Mouse (Mus musculus) sigmoid colon, adult 10 weeks (tissue): ENCODE measurements around the gene Swsap1. TPM values are rescaled to one million over a fixed set of nuclear protein-coding genes. Genes with fewer than 3 reads are reported as not detected.

Experiments
- polyA plus RNA-seq: library from polyadenylated mRNA; stranded (reverse); fragments of 350-450 nt; fragmentation: Illumina TruSeq; extraction: RNeasy Lipid Tissue Mini Kit (QIAGEN cat#74804); gene quantifications from one replicate; pipeline ENCODE4 v1.2.3, GENCODE M21; 2014; ENCODE audit warnings: low read depth, low replicate concordance

Gene Swsap1
- polyA plus RNA-seq, result 4.6 TPM

GRCm38 (mm10) chr9:21955570-21956281, at the start of gene Swsap1:
TSS of gene Swsap1 (plus strand) at chr9:21955755.

DNA sequence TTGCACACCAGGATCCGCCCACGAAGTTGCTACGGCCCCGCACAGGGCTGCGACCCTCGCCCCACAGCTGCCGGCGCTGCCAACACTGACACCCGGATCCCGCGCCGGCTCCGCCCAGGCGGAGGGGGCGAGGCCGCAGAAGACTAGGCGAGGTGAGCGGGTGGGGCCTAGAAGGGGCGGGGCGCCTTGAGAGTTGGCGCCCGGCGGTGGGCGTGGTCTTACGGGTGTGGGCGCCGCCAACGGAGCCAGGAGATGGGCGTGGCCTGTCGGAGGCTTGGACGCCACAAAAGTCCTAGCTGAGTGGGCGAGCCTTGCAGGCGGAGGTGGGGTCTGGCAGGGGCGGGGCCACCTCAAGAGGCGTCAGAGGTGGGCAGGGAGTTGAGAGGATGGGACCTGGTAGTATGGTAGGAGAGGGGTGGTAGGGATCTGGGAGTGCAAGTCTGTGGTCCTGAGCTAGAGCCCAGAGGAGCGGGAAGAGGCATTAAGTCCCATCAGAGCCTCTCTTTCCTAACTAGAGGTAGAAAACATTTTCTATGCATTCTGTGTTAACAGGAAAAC, 37.4 kb upstream of the Swsap1 start, which contains the start of gene Rab3d:
Gene Rab3d, minus strand, starts transcription at position 158 of the 558 bp plus-strand sequence.

GRCm38 (mm10) chr9:21927208-21927753, 28.3 kb upstream of the Swsap1 start, which contains the start of the genes Ccdc159 and Tmem205:
TSS of gene Ccdc159 (plus strand) at chr9:21927471.
TSS of gene Tmem205 (minus strand) at chr9:21927556.

DNA sequence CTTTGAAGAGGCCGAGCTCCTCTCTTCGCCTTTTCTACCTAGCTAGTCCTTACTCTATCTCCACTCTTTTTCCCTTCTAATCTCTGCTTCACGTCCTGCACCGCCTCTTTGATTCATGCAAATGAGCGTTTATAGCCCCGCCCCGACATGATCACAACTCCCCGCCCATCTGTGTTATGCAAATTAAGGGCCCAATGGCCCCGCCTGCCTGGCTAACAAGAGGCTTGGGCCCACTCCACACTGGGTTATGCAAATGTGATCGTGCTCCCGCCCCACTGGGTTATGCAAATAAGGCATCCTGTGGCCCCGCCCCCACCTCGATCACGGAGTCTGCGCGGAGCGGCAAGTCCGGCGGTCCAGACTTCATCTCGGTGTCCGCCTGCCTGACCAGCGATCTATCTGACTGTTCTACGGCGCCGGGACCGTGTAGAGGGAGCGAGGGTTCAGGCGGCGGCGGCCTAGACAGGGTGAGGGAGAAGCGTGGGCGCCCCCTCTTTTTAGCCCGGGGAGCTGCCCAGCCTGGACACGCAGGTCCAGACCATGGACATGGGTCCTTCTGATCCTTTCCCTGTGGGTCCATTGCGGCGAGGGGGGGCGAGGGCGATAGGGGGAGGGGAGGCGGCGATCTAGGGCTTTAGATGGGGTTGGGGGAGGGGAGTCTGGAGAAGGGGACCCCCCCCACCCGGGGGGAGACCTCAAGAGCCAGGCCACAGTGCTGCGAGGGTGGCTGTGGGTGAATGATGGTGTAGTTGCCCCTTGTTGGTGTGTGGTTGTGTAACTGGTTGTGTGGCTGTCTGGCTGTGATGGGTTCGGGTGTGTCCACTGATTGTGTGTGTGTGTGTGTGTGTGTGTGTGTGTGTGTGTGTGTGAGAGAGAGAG, 18.6 kb upstream of the Swsap1 start, which contains the start of gene Plppr2:
Gene Plppr2, plus strand, starts transcription at position 342 of the 879 bp plus-strand sequence.

GRCm38 (mm10) chr9:21963417-21963816, 7.9 kb downstream of the Swsap1 start, which contains the start of gene Epor:
TSS of gene Epor (minus strand) at chr9:21963506.

DNA sequence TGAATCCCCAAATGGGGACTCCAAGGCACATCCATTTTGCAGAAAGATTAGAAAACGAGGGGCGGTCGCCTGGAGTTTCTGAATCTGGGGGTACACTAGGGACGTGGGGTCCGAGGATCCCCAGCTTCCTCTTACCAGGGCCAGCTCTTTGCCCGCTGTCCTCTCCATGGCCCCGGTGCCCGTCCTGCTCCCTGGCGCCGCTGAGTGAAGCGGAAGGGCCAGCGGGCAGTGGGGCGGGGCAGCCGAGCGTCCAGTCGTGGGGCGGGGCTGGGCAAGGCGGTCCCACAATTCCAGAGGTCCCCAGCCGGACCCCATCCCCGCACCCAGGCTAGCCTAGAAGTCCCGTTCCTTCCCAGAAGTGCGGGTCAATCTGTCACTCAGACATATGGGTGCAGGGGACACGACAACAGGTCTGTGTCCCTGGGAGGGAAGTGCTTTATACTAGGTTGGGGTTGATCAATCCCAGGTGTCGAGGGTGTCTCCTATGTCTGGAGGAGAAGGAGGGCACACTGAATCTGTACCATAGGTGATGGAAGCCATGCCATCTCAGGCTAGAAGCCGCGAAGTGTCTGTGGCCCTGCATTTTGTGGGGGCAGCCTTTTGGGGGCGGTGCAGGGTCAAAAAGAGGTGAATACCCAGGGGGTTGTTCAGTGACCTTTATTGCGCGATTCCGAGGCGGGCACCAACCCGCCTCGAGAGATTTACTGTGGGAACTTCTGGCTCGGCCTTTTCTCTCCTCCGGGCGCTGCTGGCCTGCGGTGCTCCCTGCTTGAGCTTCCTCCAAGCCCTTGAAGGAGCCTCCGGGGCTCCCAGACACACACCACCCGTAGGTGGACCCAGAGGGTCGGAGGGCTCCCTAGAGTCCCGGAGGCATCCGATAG, 33.9 kb downstream of the Swsap1 start, which contains the start of gene Rgl3:
Gene Rgl3, minus strand, starts transcription at position 217 of the 881 bp plus-strand sequence.

DNA sequence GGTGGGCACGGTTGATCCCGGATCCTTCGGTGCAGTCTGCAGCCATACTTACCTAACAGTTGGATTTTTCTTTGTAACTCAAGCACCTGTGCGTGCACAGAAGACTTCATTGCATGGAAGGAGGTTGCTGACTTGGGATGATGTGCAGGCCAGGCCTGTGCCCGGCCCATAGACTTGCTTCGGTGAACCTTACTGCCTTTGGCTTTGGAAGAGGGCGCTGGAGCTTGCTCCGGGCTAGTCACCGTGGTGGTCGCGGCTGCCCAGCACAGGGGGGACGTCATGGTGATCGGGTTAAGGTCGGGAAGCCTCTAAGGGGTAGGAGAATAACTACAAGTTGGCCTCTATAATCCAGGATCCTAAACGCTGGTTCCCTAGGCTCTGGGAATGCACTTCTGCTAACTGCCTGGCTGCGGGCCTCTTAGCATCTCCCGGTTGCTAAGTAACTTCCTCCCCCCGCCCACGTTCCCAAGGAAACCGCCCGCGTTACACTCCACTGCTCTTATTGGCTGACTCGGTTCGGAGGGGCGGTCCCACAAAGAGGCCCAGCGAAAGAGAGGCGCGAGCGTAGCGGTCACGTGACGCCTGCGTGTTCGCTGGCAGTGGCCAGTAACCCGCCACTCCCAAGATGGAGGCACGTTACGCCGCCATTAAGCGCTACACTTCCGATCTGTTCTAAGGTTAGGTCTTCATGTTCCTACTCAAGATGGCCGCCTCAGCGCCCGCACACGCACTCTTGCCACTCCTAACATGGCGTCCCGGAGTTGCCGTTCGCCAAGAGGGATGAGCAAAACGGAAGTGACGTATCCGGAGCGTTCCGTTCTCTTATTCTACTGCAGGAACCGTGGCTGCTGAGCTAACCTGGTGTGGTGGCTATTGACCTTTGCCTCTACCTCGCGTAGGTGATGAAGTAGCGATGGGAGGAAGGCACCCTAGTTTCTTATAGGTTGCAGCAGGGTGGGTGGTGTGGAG, 46.9 kb downstream of the Swsap1 start, which contains the start of the genes Ccdc151 and Prkcsh:
Gene Ccdc151, minus strand, starts transcription at position 441 of the 969 bp plus-strand sequence.
Gene Prkcsh, plus strand, starts transcription at position 613 of the 969 bp plus-strand sequence.

Other genes with a start within 250 kb of the Swsap1 start
- gene Ldlr, start 232.3 kb upstream of the Swsap1 start, polyA plus RNA-seq, result 38.0 TPM
- gene Spc24, start 195.5 kb upstream of the Swsap1 start, polyA plus RNA-seq, result 4.2 TPM
- 10.4 TPM for gene Kank2, start 157.0 kb upstream of the Swsap1 start, polyA plus RNA-seq
- gene Angptl8, start 120.2 kb upstream of the Swsap1 start, polyA plus RNA-seq, result not detected
- gene Dock6, start 103.1 kb upstream of the Swsap1 start, polyA plus RNA-seq, result 5.7 TPM
- gene Rab3d, start 37.6 kb upstream of the Swsap1 start, polyA plus RNA-seq, result 24.2 TPM
- 0.91 TPM for gene Ccdc159, start 28.3 kb upstream of the Swsap1 start, polyA plus RNA-seq
- 1.8 TPM for gene Tmem205, start 28.2 kb upstream of the Swsap1 start, polyA plus RNA-seq
- gene Plppr2, start 18.7 kb upstream of the Swsap1 start, polyA plus RNA-seq, result 0.32 TPM
- gene Epor, start 7.8 kb downstream of the Swsap1 start, polyA plus RNA-seq, result not detected
- 0.63 TPM for gene Rgl3, start 33.7 kb downstream of the Swsap1 start, polyA plus RNA-seq
- gene Ccdc151, start 46.9 kb downstream of the Swsap1 start, polyA plus RNA-seq, result not detected
- 7.0 TPM for gene Prkcsh, start 47.1 kb downstream of the Swsap1 start, polyA plus RNA-seq
- 0.85 TPM for gene Elavl3, start 96.3 kb downstream of the Swsap1 start, polyA plus RNA-seq
- not detected for gene Gm49318, start 115.5 kb downstream of the Swsap1 start, polyA plus RNA-seq
- 0.19 TPM for gene Zfp653, start 115.6 kb downstream of the Swsap1 start, polyA plus RNA-seq
- 2.6 TPM for gene Ecsit, start 129.7 kb downstream of the Swsap1 start, polyA plus RNA-seq
- 819 TPM for gene Cnn1, start 143.5 kb downstream of the Swsap1 start, polyA plus RNA-seq
- gene Elof1, start 161.4 kb downstream of the Swsap1 start, polyA plus RNA-seq, result 5.2 TPM
- 16.7 TPM for gene Acp5, start 180.0 kb downstream of the Swsap1 start, polyA plus RNA-seq
- 3.3 TPM for gene Pigyl, start 201.1 kb downstream of the Swsap1 start, polyA plus RNA-seq
- gene Zfp872, start 232.3 kb downstream of the Swsap1 start, polyA plus RNA-seq, result 0.13 TPM